Mouse (Mus musculus): ENCODE data around the gene Cmklr1. TPM values are rescaled to one million over a fixed set of nuclear protein-coding genes. Genes with fewer than 3 reads are reported as not detected.
"Not testable (repeated sequence)": the region's sequence is repeated elsewhere in the genome, so short reads cannot be mapped to it uniquely, and the experiment has no call there.

Gene Cmklr1
- total RNA-seq, 2 experiments from 2014 or later: 2.9 to 4.7 TPM

- DNase-seq (ENCODE audit: extremely low spot score in 1 of 2, low spot score in 2 of 2): peak; percentile 60
- no peak for TF ChIP-seq CTCF (IDR thresholded peaks at IDR 0.05)
- H3K27ac ChIP-seq: peak overlapping the region; percentile 70
- H3K4me3 ChIP-seq: no peak overlapping the region
- intact Hi-C loops (cut with DNase I): loop anchor here (1.0 to 5.0 kb wide), 3 partner anchors 83 to 122 kb away; partner anchors contain the start of gene Wscd2
Measured at GRCm38 (mm10) chr5:113593911-113594705, 56.1 kb downstream of the Cmklr1 start.

GRCm38 (mm10) chr5:113591751-113592230 lies 58.4 kb downstream of the Cmklr1 start:
- no peak for TF ChIP-seq CTCF (IDR thresholded peaks at IDR 0.05)
- H3K27ac ChIP-seq: peak overlapping the region; percentile 93
- peak; percentile 71 to 80 for DNase-seq (ENCODE audit: extremely low spot score in 1 of 2, low spot score in 2 of 2)
- no peak overlapping the region for H3K4me3 ChIP-seq
- intact Hi-C loops (cut with DNase I): loop anchor here (2.0 to 5.0 kb wide), 3 partner anchors 49 to 99 kb away; partner anchors contain the start of gene Wscd2

GRCm38 (mm10) chr5:113591166-113591565 lies 59.1 kb downstream of the Cmklr1 start:
- DNase-seq (ENCODE audit: extremely low spot score in 1 of 2, low spot score in 2 of 2): no peak
- intact Hi-C loops (cut with DNase I): loop anchor here (2.0 to 5.0 kb wide), 3 partner anchors 50 to 99 kb away; partner anchors contain the start of gene Wscd2
- Histone ChIP-seq H3K4me3 (no peak overlapping the region), H3K27ac (peak overlapping the region; percentile 93)
- no peak for TF ChIP-seq CTCF (IDR thresholded peaks at IDR 0.05)

- no peak overlapping the region for H3K4me3 ChIP-seq
- no peak for DNase-seq (ENCODE audit: extremely low spot score in 1 of 2, low spot score in 2 of 2)
- peak overlapping the region; percentile 93 for H3K27ac ChIP-seq
- intact Hi-C loops (cut with DNase I): loop anchor here (2.0 to 5.0 kb wide), 3 partner anchors 51 to 98 kb away; partner anchors contain the start of gene Wscd2
- TF ChIP-seq CTCF (IDR thresholded peaks at IDR 0.05): no peak
Measured at GRCm38 (mm10) chr5:113590010-113590640, 60.1 kb downstream of the Cmklr1 start.

GRCm38 (mm10) chr5:113586458-113586849 lies 63.8 kb downstream of the Cmklr1 start:
- H3K27ac ChIP-seq: not testable (repeated sequence)
- peak; percentile 53 for TF ChIP-seq CTCF (IDR thresholded peaks at IDR 0.05)

GRCm38 (mm10) chr5:113585619-113586457 lies 64.4 kb downstream of the Cmklr1 start:
- intact Hi-C loops (cut with DNase I): loop anchor here (5.0 kb wide), 1 partner anchor 214 kb away; no protein-coding TSS in a partner anchor
- H3K27ac ChIP-seq; H3K4me3 ChIP-seq; DNase-seq (ENCODE audit: extremely low spot score in 1 of 2, low spot score in 2 of 2): not testable (repeated sequence)

More at GRCm38 (mm10) chr5:113586458-113586849, 63.8 kb downstream of the Cmklr1 start:
- DNase-seq (ENCODE audit: extremely low spot score in 1 of 2, low spot score in 2 of 2); H3K4me3 ChIP-seq: not testable (repeated sequence)
- intact Hi-C loops (cut with DNase I): loop anchor here (5.0 kb wide), 1 partner anchor 214 kb away; no protein-coding TSS in a partner anchor

- TF ChIP-seq CTCF (IDR thresholded peaks at IDR 0.05): no peak
- H3K4me3 ChIP-seq: no peak overlapping the region
- intact Hi-C loops (cut with DNase I): loop anchor here (5.0 kb wide), 1 partner anchor 112 kb away; no protein-coding TSS in a partner anchor
- no peak for DNase-seq (ENCODE audit: extremely low spot score in 1 of 2, low spot score in 2 of 2)
- H3K27ac ChIP-seq: no peak overlapping the region
Measured at GRCm38 (mm10) chr5:113584439-113584838, 65.8 kb downstream of the Cmklr1 start.

- Histone ChIP-seq H3K4me3 (no peak overlapping the region), H3K27ac (no peak overlapping the region)
- no peak for DNase-seq (ENCODE audit: extremely low spot score in 1 of 2, low spot score in 2 of 2)
- intact Hi-C loops (cut with DNase I): loop anchor here (5.0 kb wide), 1 partner anchor 111 kb away; no protein-coding TSS in a partner anchor
- TF ChIP-seq CTCF (IDR thresholded peaks at IDR 0.05): no peak
Measured at GRCm38 (mm10) chr5:113583424-113584162, 66.6 kb downstream of the Cmklr1 start.

- no peak for DNase-seq (ENCODE audit: extremely low spot score in 1 of 2, low spot score in 2 of 2)
- Histone ChIP-seq H3K4me3 (no peak overlapping the region), H3K27ac (no peak overlapping the region)
- intact Hi-C loops (cut with DNase I): loop anchor here (5.0 kb wide), 1 partner anchor 108 kb away; no protein-coding TSS in a partner anchor
- TF ChIP-seq CTCF (IDR thresholded peaks at IDR 0.05): no peak
Measured at GRCm38 (mm10) chr5:113580801-113581200, 69.4 kb downstream of the Cmklr1 start.

GRCm38 (mm10) chr5:113580248-113580647 lies 70.0 kb downstream of the Cmklr1 start:
- intact Hi-C loops (cut with DNase I): loop anchor here (5.0 kb wide), 1 partner anchor 108 kb away; no protein-coding TSS in a partner anchor
- peak; percentile 61 for TF ChIP-seq CTCF (IDR thresholded peaks at IDR 0.05)
- no peak for DNase-seq (ENCODE audit: extremely low spot score in 1 of 2, low spot score in 2 of 2)
- Histone ChIP-seq H3K4me3 (no peak overlapping the region), H3K27ac (no peak overlapping the region)

Measured in left cerebral cortex, adult 2 months (tissue).